Mouse (Mus musculus) spleen, adult 18-20 months (tissue): ENCODE results near the gene Hsdl1.
A peak's percentile ranks its signal among the peaks of the same experiment; 100 is the strongest.

Experiments used
- DNase-seq, 2 experiments: peaks; one replicate each; pipeline ENCODE4 v3.0.0; 2022; ENCODE audit warnings: mixed read lengths in 2 of 2

The Hsdl1 gene

GRCm38 (mm10) chr8:119574437-119575365 is at the start of gene Hsdl1, which contains the start of gene Dnaaf1:
Gene Hsdl1, minus strand, starts transcription at chr8:119575183.
Gene Dnaaf1, plus strand, starts transcription at chr8:119575235.
- DNase-seq, result peak; percentile 94 to 99

- no peak for DNase-seq
Measured at GRCm38 (mm10) chr8:119623744-119624143, 48.8 kb upstream of the Hsdl1 start.

- DNase-seq, result no peak
Measured at GRCm38 (mm10) chr8:119623061-119623460, 48.1 kb upstream of the Hsdl1 start.

- DNase-seq, result no peak
Measured at GRCm38 (mm10) chr8:119622555-119622954, 47.6 kb upstream of the Hsdl1 start.

- no peak for DNase-seq
Measured at GRCm38 (mm10) chr8:119620848-119621465, 46.0 kb upstream of the Hsdl1 start.

- no peak for DNase-seq
Measured at GRCm38 (mm10) chr8:119620116-119620840, 45.3 kb upstream of the Hsdl1 start.

- no peak for DNase-seq
Measured at GRCm38 (mm10) chr8:119618887-119619286, 43.9 kb upstream of the Hsdl1 start.

GRCm38 (mm10) chr8:119617586-119617985 is 42.6 kb upstream of the Hsdl1 start:
- DNase-seq, result no peak

- DNase-seq, result no peak
Measured at GRCm38 (mm10) chr8:119616811-119617210, 41.8 kb upstream of the Hsdl1 start.

- no peak for DNase-seq
Measured at GRCm38 (mm10) chr8:119616358-119616757, 41.4 kb upstream of the Hsdl1 start.

- DNase-seq, result no peak
Measured at GRCm38 (mm10) chr8:119615096-119615495, 40.1 kb upstream of the Hsdl1 start.

- no peak for DNase-seq
Measured at GRCm38 (mm10) chr8:119612471-119612870, 37.5 kb upstream of the Hsdl1 start, which contains the start of gene Adad2. Gene Adad2, plus strand, starts transcription at chr8:119612747.

GRCm38 (mm10) chr8:119606224-119606623 is 31.2 kb upstream of the Hsdl1 start:
- no peak for DNase-seq

- DNase-seq, result peak; percentile 80 to 94
Measured at GRCm38 (mm10) chr8:119604996-119605395, 30.0 kb upstream of the Hsdl1 start, which contains the start of gene Taf1c. Gene Taf1c, minus strand, starts transcription at chr8:119605222.

- no peak for DNase-seq
Measured at GRCm38 (mm10) chr8:119604398-119604803, 29.4 kb upstream of the Hsdl1 start.

GRCm38 (mm10) chr8:119603771-119604170 is 28.8 kb upstream of the Hsdl1 start:
- DNase-seq, result no peak

- no peak for DNase-seq
Measured at GRCm38 (mm10) chr8:119591456-119591855, 16.5 kb upstream of the Hsdl1 start.

GRCm38 (mm10) chr8:119590348-119590747 is 15.4 kb upstream of the Hsdl1 start:
- no peak for DNase-seq

- no peak for DNase-seq
Measured at GRCm38 (mm10) chr8:119588844-119589243, 13.9 kb upstream of the Hsdl1 start.

GRCm38 (mm10) chr8:119588321-119588720 is 13.3 kb upstream of the Hsdl1 start:
- DNase-seq, result no peak

GRCm38 (mm10) chr8:119585901-119586300 is 10.9 kb upstream of the Hsdl1 start:
- no peak for DNase-seq

- DNase-seq, result no peak
Measured at GRCm38 (mm10) chr8:119580441-119581161, 5.6 kb upstream of the Hsdl1 start.
